Mouse (Mus musculus): Measurements from ENCODE around the gene Qrich2.

GRCm38 (mm10) chr11:116416196-116416943, 49.7 kb downstream of the Qrich2 start:
- no peak for TF ChIP-seq POLR2A (IDR thresholded peaks at IDR 0.05; ENCODE audit: borderline replicate concordance, control insufficient read depth, low read depth, low read length)
- no peak for TF ChIP-seq CTCF (IDR thresholded peaks at IDR 0.05; ENCODE audit: control insufficient read depth, insufficient read depth, low read length)

All from bone marrow, adult 2 months (tissue).